Mouse (Mus musculus): ENCODE data around the gene Klhl9. TPM values are rescaled to one million over a fixed set of nuclear protein-coding genes. Genes with fewer than 3 reads are reported as not detected.
"Not testable (repeated sequence)": the region's sequence is repeated elsewhere in the genome, so short reads cannot be mapped to it uniquely, and the experiment has no call there.

Gene Klhl9
- total and polyA plus RNA-seq, 2 experiments = 9.8 to 68.1 TPM

- peak; percentile 73 for TF ChIP-seq CTCF (IDR thresholded peaks at IDR 0.05; ENCODE audit: low read depth, low read length)
- H3K27ac ChIP-seq (replicated peaks; ENCODE audit: insufficient read depth, low read depth, low read length); H3K27me3 ChIP-seq (ENCODE audit: control insufficient read depth, insufficient read depth, low read length); H3K36me3 ChIP-seq (ENCODE audit: control insufficient read depth, insufficient read depth, low read length); H3K4me1 ChIP-seq (ENCODE audit: control insufficient read depth, insufficient read depth, low read length); H3K79me2 ChIP-seq (ENCODE audit: control insufficient read depth, insufficient read depth, low read length): not testable (repeated sequence)
- Histone ChIP-seq H3K4me3 (ENCODE audit: insufficient read depth, low read depth, low read length) (peak overlapping the region; percentile 46), H3K9ac (ENCODE audit: low read depth, low read length) (0 out of 2 replicates have a peak overlapping the region, but pooled peaks have one; percentile 79)
- peak; percentile 71 for DNase-seq (ENCODE audit: extremely low read depth, low read depth, low spot score)
- 0% methylated on average over 21 of the region's 21 CpGs for WGBS
Observed at GRCm38 (mm10) chr4:88757628-88758031, 35.4 kb upstream of the Klhl9 start.

DNA sequence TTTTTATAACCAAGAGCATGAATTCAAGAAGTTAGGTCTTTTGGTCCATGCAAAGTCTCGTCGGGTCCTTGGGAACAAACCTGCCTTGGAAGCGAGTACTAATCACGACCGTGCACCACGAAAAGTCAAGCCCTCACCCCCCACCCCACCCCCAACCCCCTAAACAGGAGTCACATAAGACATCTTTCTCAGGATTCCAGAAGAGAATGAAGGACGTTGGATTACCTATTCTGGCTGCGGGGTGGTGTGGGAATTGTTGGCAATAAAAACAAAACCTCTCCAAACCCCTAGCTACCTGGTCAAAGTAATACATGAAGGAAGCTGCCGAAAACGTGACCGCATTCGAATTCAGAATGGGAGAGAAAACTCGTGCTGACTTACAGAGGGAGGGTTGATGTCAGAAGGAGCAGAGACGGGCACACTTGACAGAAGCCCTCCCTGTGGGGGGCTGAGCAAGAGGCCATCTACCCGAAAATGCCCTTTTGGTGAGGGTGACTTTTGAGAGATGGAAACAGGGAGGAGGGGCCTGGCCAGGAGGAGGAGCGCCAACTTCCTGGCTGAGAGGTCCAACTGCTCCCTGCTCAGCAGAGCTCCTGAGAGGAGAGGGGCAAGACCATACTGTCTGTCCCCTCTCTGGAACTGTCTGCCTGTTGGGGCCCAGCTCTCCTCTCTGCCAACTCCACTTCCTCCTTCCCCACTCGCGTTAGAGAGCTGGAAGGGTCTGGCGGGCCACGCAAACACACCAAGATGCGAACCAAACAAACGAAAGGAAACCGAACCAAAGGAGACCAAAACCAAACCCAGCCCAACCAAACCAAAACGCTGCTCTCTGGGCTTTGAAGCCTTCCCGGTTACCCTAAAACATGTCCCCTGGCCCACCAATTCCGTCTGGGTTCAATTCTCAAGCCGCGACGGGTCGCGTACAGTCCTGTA is 34.6 kb upstream of the Klhl9 start:
- not testable (repeated sequence) for H3K36me3 ChIP-seq (ENCODE audit: control insufficient read depth, insufficient read depth, low read length); DNase-seq (ENCODE audit: extremely low read depth, low read depth, low spot score); H3K27me3 ChIP-seq (ENCODE audit: control insufficient read depth, insufficient read depth, low read length); H3K79me2 ChIP-seq (ENCODE audit: control insufficient read depth, insufficient read depth, low read length); H3K4me1 ChIP-seq (ENCODE audit: control insufficient read depth, insufficient read depth, low read length)
- peak overlapping the region; percentile 79 for H3K9ac ChIP-seq (ENCODE audit: low read depth, low read length)
- peak overlapping the region; percentile 46 for H3K4me3 ChIP-seq (ENCODE audit: insufficient read depth, low read depth, low read length)
- H3K27ac ChIP-seq (replicated peaks; ENCODE audit: insufficient read depth, low read depth, low read length) = peak overlapping the region; percentile 78
- 10% methylated on average over 29 of the region's 31 CpGs for WGBS

- H3K27ac ChIP-seq (replicated peaks; ENCODE audit: insufficient read depth, low read depth, low read length); H3K4me1 ChIP-seq (ENCODE audit: control insufficient read depth, insufficient read depth, low read length); H3K79me2 ChIP-seq (ENCODE audit: control insufficient read depth, insufficient read depth, low read length); H3K9ac ChIP-seq (ENCODE audit: low read depth, low read length); H3K27me3 ChIP-seq (ENCODE audit: control insufficient read depth, insufficient read depth, low read length); DNase-seq (ENCODE audit: extremely low read depth, low read depth, low spot score); H3K4me3 ChIP-seq (ENCODE audit: insufficient read depth, low read depth, low read length); H3K36me3 ChIP-seq (ENCODE audit: control insufficient read depth, insufficient read depth, low read length): not testable (repeated sequence)
- WGBS = 81% methylated on average over 15 of the region's 15 CpGs
Observed at GRCm38 (mm10) chr4:88754818-88755340, 32.6 kb upstream of the Klhl9 start, which contains the start of gene Gm13271. Gm13271 (plus strand) TSS chr4:88754868.

- H3K4me3 ChIP-seq (ENCODE audit: insufficient read depth, low read depth, low read length) = no peak overlapping the region
- TF ChIP-seq CTCF (IDR thresholded peaks at IDR 0.05; ENCODE audit: low read depth, low read length) (no peak), POLR2A (IDR thresholded peaks at IDR 0.05; ENCODE audit: extremely low read depth, insufficient read depth, low read length) (no peak)
- no peaks in the 10 kb centered on the region for H3K4me1 ChIP-seq (ENCODE audit: control insufficient read depth, insufficient read depth, low read length)
- DNase-seq (ENCODE audit: extremely low read depth, low read depth, low spot score) = no peak
- H3K9ac ChIP-seq (ENCODE audit: low read depth, low read length) = no peak overlapping the region
- WGBS = 82% methylated on average over 6 of the region's 6 CpGs
- no peaks in the 10 kb centered on the region for H3K79me2 ChIP-seq (ENCODE audit: control insufficient read depth, insufficient read depth, low read length)
- no peak overlapping the region for H3K27ac ChIP-seq (replicated peaks; ENCODE audit: insufficient read depth, low read depth, low read length)
- no peaks in the 10 kb centered on the region for H3K36me3 ChIP-seq (ENCODE audit: control insufficient read depth, insufficient read depth, low read length)
- H3K27me3 ChIP-seq (ENCODE audit: control insufficient read depth, insufficient read depth, low read length) = no peaks in the 10 kb centered on the region
Observed at GRCm38 (mm10) chr4:88749926-88750325, 27.7 kb upstream of the Klhl9 start.

DNA sequence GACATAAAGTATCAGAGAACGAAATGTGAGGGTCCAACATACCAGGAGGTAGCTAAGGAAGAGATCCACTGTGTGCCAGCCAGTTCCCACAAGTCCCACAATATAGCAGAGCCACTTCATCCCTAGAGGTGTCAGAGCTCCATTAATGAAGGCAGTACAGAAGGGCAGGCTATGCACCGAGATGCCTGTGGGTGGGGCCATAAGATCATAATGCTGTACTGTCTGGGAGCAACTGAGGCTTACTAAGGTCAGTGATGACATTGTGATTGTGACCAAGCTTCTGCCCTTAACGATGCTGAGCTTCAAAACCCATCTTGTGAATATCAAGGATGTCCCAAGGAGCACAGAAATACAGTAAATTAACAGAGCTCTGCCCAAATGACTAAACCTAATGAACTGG is 21.9 kb upstream of the Klhl9 start:
- Histone ChIP-seq H3K4me1 (ENCODE audit: control insufficient read depth, insufficient read depth, low read length) (no peaks in the 10 kb centered on the region), H3K27me3 (ENCODE audit: control insufficient read depth, insufficient read depth, low read length) (no peaks in the 10 kb centered on the region), H3K36me3 (ENCODE audit: control insufficient read depth, insufficient read depth, low read length) (no peaks in the 10 kb centered on the region), H3K27ac (replicated peaks; ENCODE audit: insufficient read depth, low read depth, low read length) (no peak overlapping the region), H3K9ac (ENCODE audit: low read depth, low read length) (no peak overlapping the region), H3K79me2 (ENCODE audit: control insufficient read depth, insufficient read depth, low read length) (no peaks in the 10 kb centered on the region), H3K4me3 (ENCODE audit: insufficient read depth, low read depth, low read length) (no peak overlapping the region)
- 59% methylated on average over 3 of the region's 3 CpGs for WGBS
- TF ChIP-seq POLR2A (IDR thresholded peaks at IDR 0.05; ENCODE audit: extremely low read depth, insufficient read depth, low read length) (no peak), CTCF (IDR thresholded peaks at IDR 0.05; ENCODE audit: low read depth, low read length) (peak; percentile 39)
- no peak for DNase-seq (ENCODE audit: extremely low read depth, low read depth, low spot score)

DNA sequence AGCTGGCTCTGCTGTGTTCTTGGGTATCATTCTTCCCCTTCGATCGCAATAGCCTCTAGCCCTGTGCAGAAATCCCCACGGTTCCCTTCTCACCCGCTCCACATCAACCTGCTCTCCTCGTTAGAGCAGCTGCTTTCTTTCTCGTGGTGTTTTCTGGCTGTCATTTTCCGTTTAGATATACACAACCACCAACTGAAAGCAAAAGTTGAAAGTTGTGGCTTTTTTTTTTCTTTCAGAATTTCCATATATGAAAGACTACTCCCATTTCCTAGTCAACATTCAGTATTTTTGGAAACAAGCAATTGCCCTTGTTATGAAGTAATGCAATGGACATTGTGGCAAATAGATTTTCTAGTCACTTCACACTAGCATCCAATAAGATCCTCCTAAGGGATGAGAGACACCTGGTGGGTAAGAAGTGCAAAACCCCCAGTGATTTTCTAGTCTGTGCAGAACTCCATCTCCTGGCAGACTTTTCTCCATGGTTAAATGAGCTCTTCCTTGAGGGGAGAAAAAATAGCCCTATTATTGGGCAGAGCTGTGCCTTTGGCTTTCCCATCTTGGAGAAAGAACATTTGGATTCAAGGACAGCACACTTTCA is 20.6 kb upstream of the Klhl9 start:
- Histone ChIP-seq H3K79me2 (ENCODE audit: control insufficient read depth, insufficient read depth, low read length) (no peaks in the 10 kb centered on the region), H3K27ac (replicated peaks; ENCODE audit: insufficient read depth, low read depth, low read length) (no peak overlapping the region), H3K9ac (ENCODE audit: low read depth, low read length) (no peak overlapping the region), H3K4me1 (ENCODE audit: control insufficient read depth, insufficient read depth, low read length) (no peaks in the 10 kb centered on the region), H3K4me3 (ENCODE audit: insufficient read depth, low read depth, low read length) (no peak overlapping the region), H3K36me3 (ENCODE audit: control insufficient read depth, insufficient read depth, low read length) (no peaks in the 10 kb centered on the region), H3K27me3 (ENCODE audit: control insufficient read depth, insufficient read depth, low read length) (no peaks in the 10 kb centered on the region)
- TF ChIP-seq POLR2A (IDR thresholded peaks at IDR 0.05; ENCODE audit: extremely low read depth, insufficient read depth, low read length) (no peak), CTCF (IDR thresholded peaks at IDR 0.05; ENCODE audit: low read depth, low read length) (no peak)
- WGBS = 85% methylated on average over 7 of the region's 7 CpGs
- no peak for DNase-seq (ENCODE audit: extremely low read depth, low read depth, low spot score)

Data from liver, adult 2 months (tissue).